Mouse (Mus musculus): Measurements from ENCODE around the gene Klhdc10. TPM values are rescaled to one million over a fixed set of nuclear protein-coding genes. Genes with fewer than 3 reads are reported as not detected.

Gene Klhdc10
- polyA plus RNA-seq, 1 experiment = 10.7 TPM

DNA sequence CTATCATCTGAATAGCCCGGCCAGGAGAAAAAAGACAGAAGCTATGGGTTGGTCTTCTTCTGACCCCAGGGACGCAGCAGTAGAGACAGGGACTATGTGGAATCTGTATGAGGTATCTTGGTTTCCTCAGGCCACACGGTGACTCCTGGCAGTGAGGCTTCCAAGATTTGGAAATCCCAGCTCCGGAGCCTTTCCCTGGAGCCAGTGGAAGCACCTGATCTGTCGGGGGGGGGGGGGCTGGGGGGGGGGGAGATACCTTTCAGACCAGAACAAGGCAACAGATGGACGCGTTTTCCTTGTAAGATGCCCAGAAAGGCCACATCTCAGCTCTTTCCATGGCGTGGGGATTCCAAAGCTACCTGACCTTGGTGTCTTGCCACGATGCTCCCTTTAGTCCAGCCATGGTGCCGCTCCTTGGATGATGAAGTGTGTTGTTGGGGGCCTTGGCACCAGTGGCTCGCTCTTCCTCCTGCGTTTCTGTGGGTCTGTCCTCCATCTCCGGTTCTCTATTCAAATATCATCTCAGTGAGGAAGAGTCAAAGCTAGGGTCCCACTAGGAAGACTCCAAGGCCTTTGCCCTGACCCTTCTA, 60.2 kb downstream of the Klhdc10 start:
- WGBS = 92% methylated on average over 13 of the region's 13 CpGs
- no peak for DNase-seq (ENCODE audit: low read depth, low spot score)

- no peak for DNase-seq (ENCODE audit: low read depth, low spot score)
Observed at GRCm38 (mm10) chr6:30462822-30463221, 61.2 kb downstream of the Klhdc10 start.

GRCm38 (mm10) chr6:30465586-30465985, 63.9 kb downstream of the Klhdc10 start:
- DNase-seq (ENCODE audit: low read depth, low spot score) = no peak
- WGBS = 80% methylated on average over 11 of the region's 11 CpGs

More at GRCm38 (mm10) chr6:30462822-30463221, 61.2 kb downstream of the Klhdc10 start:
- WGBS = 22% methylated on average over 7 of the region's 7 CpGs

GRCm38 (mm10) chr6:30468058-30468457, 66.4 kb downstream of the Klhdc10 start:
- WGBS = 77% methylated on average over 1 of the region's 1 CpGs
- no peak for DNase-seq (ENCODE audit: low read depth, low spot score)

DNA sequence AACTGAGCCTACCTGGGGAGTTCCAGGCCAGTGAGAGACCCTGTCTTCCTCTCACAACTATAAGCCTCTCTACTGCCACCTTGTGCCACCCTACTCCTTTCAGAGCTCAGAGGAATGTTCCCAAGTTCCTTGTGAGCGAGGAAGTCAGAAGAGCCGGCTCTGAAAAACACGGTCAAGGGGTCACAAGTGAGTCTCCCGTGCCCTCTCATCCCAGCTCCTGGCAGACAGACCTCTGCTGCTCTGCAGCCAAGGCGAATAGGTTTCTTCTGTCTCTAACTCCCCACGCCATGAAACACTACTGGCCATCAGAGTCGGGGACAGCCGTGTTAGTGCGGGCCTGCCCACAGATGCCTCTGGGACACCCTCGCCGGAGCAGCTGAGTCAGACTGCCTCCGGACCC, 67.0 kb downstream of the Klhdc10 start:
- WGBS = 55% methylated on average over 12 of the region's 12 CpGs
- DNase-seq (ENCODE audit: low read depth, low spot score) = no peak

DNA sequence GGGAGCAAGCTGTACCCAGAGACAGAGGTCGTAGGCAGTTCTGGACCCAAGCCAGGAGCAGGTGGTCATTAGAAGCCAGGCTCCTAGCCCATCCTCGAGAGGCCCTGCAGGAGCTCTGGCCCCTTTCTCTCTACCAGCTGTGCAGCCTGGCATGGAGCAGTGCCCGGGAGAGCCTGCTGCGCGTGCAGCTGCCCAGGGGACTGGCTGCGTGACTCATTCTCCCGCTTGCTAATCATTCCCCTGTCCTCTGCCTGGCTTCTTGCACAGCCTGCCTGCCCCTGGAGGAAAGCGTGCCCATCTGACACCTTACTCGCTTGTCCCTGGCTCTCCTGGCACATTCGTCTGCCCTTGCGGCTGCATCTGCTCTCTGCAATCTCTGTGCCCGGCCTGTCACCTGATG, 67.7 kb downstream of the Klhdc10 start:
- no peak for DNase-seq (ENCODE audit: low read depth, low spot score)
- 78% methylated on average over 12 of the region's 12 CpGs for WGBS

DNA sequence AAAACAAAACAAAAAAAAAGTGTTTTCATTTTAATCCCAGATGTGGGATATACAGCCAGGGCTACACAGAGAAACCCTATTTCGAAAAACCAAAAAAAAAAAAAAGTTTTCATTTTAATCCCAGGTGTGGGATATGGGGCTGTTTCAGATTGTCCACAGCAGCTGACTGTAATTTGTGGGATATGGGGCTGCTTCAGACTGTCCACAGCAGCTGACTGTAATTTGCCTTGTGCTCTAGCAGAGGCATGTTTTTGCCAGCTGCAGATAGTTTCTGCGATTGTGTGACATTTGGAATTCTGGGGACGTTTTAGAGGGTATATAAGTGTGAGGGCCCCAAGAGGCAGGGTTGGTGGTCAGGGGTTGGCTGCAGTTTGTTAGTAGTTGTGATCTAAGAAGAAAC, 70.0 kb downstream of the Klhdc10 start:
- DNase-seq (ENCODE audit: low read depth, low spot score) = no peak
- WGBS = 75% methylated on average over 3 of the region's 3 CpGs

DNA sequence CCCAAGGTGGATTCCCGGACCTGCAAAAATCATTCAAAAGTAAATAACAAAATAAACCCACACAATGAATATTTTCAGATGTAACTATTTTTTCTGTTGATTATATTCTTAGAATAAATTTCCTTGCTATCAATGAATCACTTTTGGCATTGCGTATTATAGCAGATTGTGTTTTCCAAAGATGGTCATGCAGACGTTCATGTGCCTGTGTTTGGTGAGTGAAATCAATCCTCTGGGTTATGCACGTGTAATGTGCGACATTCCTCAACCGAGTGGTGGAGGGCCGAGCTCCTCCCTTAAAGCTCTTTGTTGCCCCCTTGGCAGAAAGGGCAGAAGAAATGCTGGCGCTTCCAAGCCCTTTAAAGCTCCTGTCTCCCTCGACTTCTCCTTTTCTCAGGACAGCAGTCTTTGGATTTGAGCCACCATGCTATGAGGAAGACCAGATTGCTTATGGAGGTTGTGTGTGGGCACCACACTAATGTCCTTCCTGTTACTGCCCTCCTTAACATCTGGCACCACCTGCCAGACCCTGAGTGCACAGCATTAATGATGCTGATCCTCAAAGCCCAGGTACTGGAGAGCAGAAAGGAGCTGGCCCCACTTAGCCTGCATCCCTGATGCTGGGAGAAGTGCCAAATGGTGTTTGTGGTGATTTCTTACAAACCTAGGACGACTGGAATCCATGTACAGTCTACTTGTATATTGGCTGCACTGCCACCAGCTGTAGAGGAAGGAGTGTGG, 74.5 kb downstream of the Klhdc10 start:
- WGBS = 70% methylated on average over 10 of the region's 10 CpGs
- DNase-seq (ENCODE audit: low read depth, low spot score) = no peak

- DNase-seq (ENCODE audit: low read depth, low spot score) = no peak
Observed at GRCm38 (mm10) chr6:30477210-30477714, 75.6 kb downstream of the Klhdc10 start.

DNA sequence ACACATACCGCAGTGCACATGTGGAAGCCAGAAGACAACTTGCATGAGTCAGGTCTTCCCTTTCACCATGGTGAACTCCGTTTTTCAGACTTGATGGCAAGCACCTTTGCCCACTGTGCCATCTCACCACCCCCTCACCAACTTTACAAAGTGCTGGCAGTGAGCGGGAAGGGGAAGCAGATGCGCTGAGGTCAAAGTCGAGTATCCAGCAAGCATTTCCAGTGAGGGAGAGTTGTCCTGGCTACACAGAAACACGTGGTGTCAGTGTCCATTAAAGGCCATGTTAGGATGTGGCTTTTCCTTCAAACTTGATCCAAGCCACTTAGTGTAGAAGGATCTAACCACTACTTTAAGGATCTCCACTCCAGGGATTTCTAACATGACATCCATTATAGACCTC, 76.1 kb downstream of the Klhdc10 start:
- WGBS = 33% methylated on average over 6 of the region's 6 CpGs
- no peak for DNase-seq (ENCODE audit: low read depth, low spot score)

More at GRCm38 (mm10) chr6:30477210-30477714, 75.6 kb downstream of the Klhdc10 start:
- WGBS = 27% methylated on average over 8 of the region's 8 CpGs

DNA sequence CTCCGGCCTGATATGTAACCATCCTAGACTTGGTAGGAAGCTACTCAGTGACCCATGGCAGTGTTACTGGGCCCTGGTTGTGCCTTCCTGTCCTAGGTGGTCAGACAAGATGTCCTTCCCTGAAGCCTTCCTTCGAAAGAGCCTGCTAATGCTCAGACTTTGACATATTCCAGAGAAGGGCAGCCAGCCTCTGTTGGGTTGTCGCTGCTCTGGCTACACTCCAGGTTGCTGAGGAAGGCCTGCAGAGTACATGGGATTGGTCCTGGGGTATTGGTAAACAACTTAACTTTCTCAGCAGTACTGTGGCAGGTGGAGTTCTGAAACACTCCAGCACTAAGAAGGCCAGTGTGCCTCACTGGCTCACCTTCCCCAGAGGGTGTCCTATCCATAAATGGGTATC, 77.8 kb downstream of the Klhdc10 start:
- 91% methylated on average over 3 of the region's 3 CpGs for WGBS
- DNase-seq (ENCODE audit: low read depth, low spot score) = no peak

DNA sequence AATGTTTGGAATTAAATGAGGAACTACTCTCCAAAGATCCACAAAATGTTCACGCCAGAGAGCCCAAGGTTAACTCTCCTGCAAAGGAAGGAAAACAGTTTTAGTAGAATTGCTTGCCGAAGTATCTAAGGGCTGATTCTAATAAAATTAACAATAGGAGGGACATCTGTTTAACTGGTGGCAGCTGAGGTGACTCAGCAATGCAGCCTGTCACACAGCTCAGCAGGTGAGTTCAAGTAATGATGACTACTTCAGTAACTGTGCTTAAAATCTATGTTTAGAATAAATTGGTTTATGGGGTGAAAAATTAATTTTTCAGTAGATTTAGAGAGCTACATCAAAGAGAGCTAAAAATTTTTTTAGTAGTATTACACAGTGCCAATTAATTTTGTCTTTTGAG, 81.2 kb downstream of the Klhdc10 start:
- WGBS = 77% methylated on average over 2 of the region's 2 CpGs
- no peak for DNase-seq (ENCODE audit: low read depth, low spot score)

GRCm38 (mm10) chr6:30486504-30486903, 84.8 kb downstream of the Klhdc10 start:
- 86% methylated on average over 6 of the region's 6 CpGs for WGBS

DNA sequence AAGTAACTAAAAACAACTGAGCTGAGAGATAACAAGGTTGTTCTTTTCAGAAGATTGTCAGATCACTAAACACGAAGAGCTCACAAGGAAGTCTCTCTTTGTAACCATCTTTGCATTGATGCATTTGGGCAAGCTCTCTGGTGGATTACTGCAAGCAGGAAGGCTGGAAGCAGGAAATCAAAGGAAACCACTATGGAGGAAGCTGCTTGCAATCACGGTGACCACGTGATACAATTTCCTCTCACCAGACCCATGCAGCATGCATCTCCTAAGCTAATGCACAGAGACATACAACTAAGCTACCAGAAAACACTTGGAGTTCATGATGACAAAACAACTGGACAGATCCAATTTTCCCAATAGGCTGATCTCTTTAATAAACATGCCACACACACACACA, 97.4 kb downstream of the Klhdc10 start:
- DNase-seq (ENCODE audit: low read depth, low spot score) = no peak
- 77% methylated on average over 3 of the region's 3 CpGs for WGBS

More at GRCm38 (mm10) chr6:30486504-30486903, 84.8 kb downstream of the Klhdc10 start:
- DNase-seq (ENCODE audit: low read depth, low spot score) = no peak

Other genes starting within 250 kb of the Klhdc10 start
- gene Ube2h, start 97.3 kb upstream of the Klhdc10 start, polyA plus RNA-seq (2012; rRNA removed) = 21.7 and 23.5 TPM in 2 replicates
- 11.0 and 14.0 TPM in 2 replicates for gene Zc3hc1, start 10.8 kb upstream of the Klhdc10 start, polyA plus RNA-seq (2012; rRNA removed)
- gene Tmem209, start 107.9 kb downstream of the Klhdc10 start, polyA plus RNA-seq (2012; rRNA removed) = 25.0 and 28.6 TPM in 2 replicates
- gene Ssmem1, start 108.0 kb downstream of the Klhdc10 start, polyA plus RNA-seq (2012; rRNA removed) = not detected in 2 replicates
- gene Cpa2, start 139.7 kb downstream of the Klhdc10 start, polyA plus RNA-seq (2012; rRNA removed) = 0.62 and 1.2 TPM in 2 replicates
- not detected in 2 replicates for gene Cpa4, start 166.5 kb downstream of the Klhdc10 start, polyA plus RNA-seq (2012; rRNA removed)
- gene Cpa5, start 209.1 kb downstream of the Klhdc10 start, polyA plus RNA-seq (2012; rRNA removed) = not detected in 2 replicates
- 0.42 and 0.92 TPM in 2 replicates for gene Cpa1, start 237.3 kb downstream of the Klhdc10 start, polyA plus RNA-seq (2012; rRNA removed)